Comparison of ENCODE assay signal across 13 mouse cellular contexts in the genomic region with DNA sequence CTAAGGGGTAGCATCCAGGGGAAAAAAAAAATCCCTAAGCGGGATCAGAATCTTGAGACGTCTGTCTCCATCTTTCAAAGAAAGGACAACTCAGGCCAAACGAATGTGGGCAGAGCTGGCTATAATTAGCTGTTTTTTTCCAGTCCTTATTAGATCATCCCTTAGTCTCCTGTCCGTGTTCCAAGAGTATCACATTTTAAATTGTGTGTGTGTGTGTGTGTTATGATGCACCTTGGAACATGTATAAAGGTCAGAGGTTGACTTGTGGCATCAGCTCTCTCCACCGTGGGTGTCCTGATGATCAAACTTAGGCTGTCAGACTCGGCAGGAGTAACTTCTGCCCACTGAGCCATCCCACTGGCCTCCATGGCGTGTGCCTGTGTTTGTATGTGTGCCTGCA.
"Had no signal": no experiment of that assay in that cellular context is flagged by ENCODE, and none has a peak within 500 bp of the region (broad histone marks: within the 10 kb centered on the region; RNA-seq: fewer than 3 reads in every experiment).

No protein-coding gene starts in this region.

- H3K36me3 ChIP-seq: midbrain, embryonic 10.5 days; midbrain, embryonic 13.5 days; midbrain, embryonic 15.5 days; neural tube, embryonic 12.5 days had no signal

- H3K27ac ChIP-seq: midbrain, embryonic 10.5 days; midbrain, embryonic 13.5 days; midbrain, embryonic 15.5 days; neural tube, embryonic 12.5 days had no signal

- H3K4me3 ChIP-seq: midbrain, embryonic 10.5 days; midbrain, embryonic 13.5 days; midbrain, embryonic 15.5 days; neural tube, embryonic 12.5 days had no signal

- H3K27me3 ChIP-seq: neural tube, embryonic 12.5 days had no signal

- DNase-seq: lung, adult 18-20 months; lung, embryonic 14.5 days; lung, postnatal 10 days; lung, postnatal 4 days; right cerebral cortex, postnatal 14 days; spleen, adult 18-20 months; thymus, adult 18-20 months; thymus, postnatal 14 days; thymus, postnatal 36 days had no signal
